Mouse (Mus musculus) C2C12 (cell line): Measurements from ENCODE around the gene Car12.

Experiments
- CTCF ChIP-seq: IDR thresholded peaks from one replicate; pipeline ENCODE4 v1.5.1; 2011; ENCODE audit not compliant: control insufficient read depth, insufficient read depth, insufficient read length
- MAX ChIP-seq: IDR thresholded peaks from one replicate; pipeline ENCODE4 v1.6.1; 2011; ENCODE audit warnings: mild to moderate bottlenecking, control low read depth
- USF1 ChIP-seq: IDR thresholded peaks from one replicate; pipeline ENCODE4 v1.6.1; 2011; ENCODE audit warnings: low read depth, mild to moderate bottlenecking, control low read depth, moderate library complexity

DNA sequence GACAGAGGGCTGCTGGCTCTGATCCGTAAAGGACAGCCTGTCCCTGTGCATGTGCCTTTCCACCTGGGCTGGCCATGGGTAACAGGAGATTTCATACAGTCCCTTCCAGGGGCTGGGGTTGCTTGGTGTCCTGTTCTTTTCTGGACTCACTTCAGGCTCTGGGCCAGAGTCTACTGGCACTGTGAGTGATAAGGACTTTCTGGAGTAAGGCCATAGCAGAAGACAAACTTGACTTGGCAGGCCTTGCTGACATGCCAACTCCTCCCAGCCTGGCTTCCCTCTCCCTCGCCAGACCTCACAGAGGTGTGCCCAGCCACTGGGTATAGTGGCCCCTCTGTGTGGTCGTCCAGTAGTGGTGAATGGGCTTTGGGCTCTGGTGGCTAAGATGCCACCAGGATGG lies 47.3 kb upstream of the Car12 start:
- TF ChIP-seq USF1 (no peak), CTCF (no peak), MAX (no peak)
